Mouse (Mus musculus) hindbrain, embryonic 10.5 days (tissue): ENCODE data around the gene Flywch1. TPM values are rescaled to one million over a fixed set of nuclear protein-coding genes. Genes with fewer than 3 reads are reported as not detected.
A peak's percentile ranks its signal among the peaks of the same experiment; 100 is the strongest.

Experiments used
- DNase-seq: peaks from one replicate; pipeline ENCODE4 v3.0.0-alpha.2; 2017; ENCODE audit warnings: low spot score
- H3K27ac ChIP-seq: fragments of 300-500 bp; sonication (generic); 2 replicates; pipeline ENCODE4 v1.5.1; 2016; ENCODE audit warnings: mild to moderate bottlenecking, moderate library complexity
- H3K27me3 ChIP-seq: fragments of 300-500 bp; sonication (generic); 2 replicates; pipeline ENCODE4 v1.6.1; 2016; ENCODE audit warnings: mild to moderate bottlenecking; ENCODE audit not compliant: poor library complexity, insufficient read depth, severe bottlenecking
- H3K36me3 ChIP-seq: fragments of 300-500 bp; sonication (generic); 2 replicates; pipeline ENCODE4 v1.6.1; 2016; ENCODE audit warnings: mild to moderate bottlenecking, moderate library complexity
- H3K4me1 ChIP-seq: fragments of 300-500 bp; sonication (generic); replicated peaks from 2 replicates; pipeline ENCODE4 v1.6.1; 2016; ENCODE audit warnings: mild to moderate bottlenecking
- H3K4me3 ChIP-seq: fragments of 300-500 bp; sonication (generic); 2 replicates; pipeline ENCODE4 v1.5.1; 2016; ENCODE audit warnings: mild to moderate bottlenecking, moderate library complexity
- H3K9me3 ChIP-seq: fragments of 300-500 bp; sonication (generic); 2 replicates; pipeline ENCODE4 v1.6.1; 2016; ENCODE audit warnings: mild to moderate bottlenecking, moderate library complexity
- WGBS: fragments of 180-500 bp; shearing (Covaris S2); methylation state at CpG from one replicate; pipeline ENCODE4 v1.1.7; 2016; 5-methylcytosine and 5-hydroxymethylcytosine counted together
- polyA plus RNA-seq: library from polyadenylated mRNA; unstranded; fragments of >200 nt; fragmentation: Nextera tagmentation; extraction: Ambion mirVana; gene quantifications from 2 replicates; pipeline ENCODE4 v1.2.1, GENCODE M21; 2016

Gene Flywch1
- polyA plus RNA-seq = 181 and 211 TPM in 2 replicates

DNA sequence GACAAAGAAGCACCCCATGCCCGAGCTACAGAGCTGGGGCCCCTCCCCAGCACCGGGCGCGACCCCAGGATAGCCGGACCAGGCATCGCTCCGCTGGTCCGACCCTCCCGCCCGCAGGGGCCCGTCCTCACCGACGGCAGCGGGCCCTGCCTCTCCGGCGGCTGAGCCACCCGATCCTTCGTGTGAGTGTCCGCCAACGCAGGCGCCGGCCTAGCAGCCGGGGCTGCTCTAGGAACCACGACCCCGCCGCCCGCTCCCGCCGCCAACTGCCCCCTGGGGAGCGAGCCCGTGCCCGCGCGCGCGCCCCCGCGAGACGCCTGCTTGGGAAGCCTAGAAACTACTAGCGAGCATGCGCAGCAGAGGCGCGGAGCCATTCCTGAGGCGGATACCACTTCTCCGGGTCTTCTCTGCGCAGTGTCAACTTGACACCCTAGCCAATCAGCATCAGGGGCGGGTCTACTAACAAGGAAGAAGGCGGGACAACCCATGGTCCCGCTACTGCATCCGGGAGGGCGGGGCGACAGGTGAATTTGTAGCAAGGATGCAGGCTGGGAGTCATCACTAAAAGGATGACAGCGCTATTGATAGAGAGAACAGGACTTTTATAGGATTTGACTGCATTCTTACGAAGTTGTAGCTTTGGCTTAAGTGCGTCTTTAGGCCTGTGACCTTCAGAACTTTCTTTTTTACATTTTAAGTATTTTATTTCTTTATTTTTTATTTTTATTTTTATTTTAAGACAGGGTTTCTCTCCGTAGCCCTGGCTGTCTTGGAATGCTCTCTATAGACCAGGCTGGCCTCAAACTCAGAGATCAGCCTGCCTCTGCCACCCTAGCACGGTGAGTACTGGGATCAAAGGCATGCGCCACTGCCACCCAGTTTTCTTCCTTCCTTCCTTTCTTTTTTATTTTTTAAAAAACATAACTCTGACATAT, at the start of gene Flywch1:
Flywch1 (minus strand) TSS at position 319 of the 935 bp plus-strand sequence.
- no peaks in the 10 kb centered on the region for H3K27me3 ChIP-seq
- WGBS = 4% methylated on average over 58 of the region's 58 CpGs

GRCm38 (mm10) chr17:23820731-23821130, 49.3 kb upstream of the Flywch1 start:
- WGBS = 97% methylated on average over 5 of the region's 5 CpGs
- DNase-seq = no peak
- Histone ChIP-seq H3K27ac (no peak overlapping the region), H3K36me3 (peaks cover 100% of the 10 kb centered on the region), H3K4me3 (no peak overlapping the region), H3K9me3 (peaks cover 40% of the 10 kb centered on the region), H3K27me3 (no peaks in the 10 kb centered on the region), H3K4me1 (no peaks in the 10 kb centered on the region)

More for the DNA sequence above, at the start of gene Flywch1:
- DNase-seq = peak; percentile 99
- H3K4me3 ChIP-seq = peak within 1 kb of the TSS; percentile 87
- H3K4me1 ChIP-seq = peaks cover 22% of the 10 kb centered on the region
- no peaks in the 10 kb centered on the region for H3K9me3 ChIP-seq
- peak within 1 kb of the TSS; percentile 97 for H3K27ac ChIP-seq
- H3K36me3 ChIP-seq = peaks cover 32% of the 10 kb centered on the region

DNA sequence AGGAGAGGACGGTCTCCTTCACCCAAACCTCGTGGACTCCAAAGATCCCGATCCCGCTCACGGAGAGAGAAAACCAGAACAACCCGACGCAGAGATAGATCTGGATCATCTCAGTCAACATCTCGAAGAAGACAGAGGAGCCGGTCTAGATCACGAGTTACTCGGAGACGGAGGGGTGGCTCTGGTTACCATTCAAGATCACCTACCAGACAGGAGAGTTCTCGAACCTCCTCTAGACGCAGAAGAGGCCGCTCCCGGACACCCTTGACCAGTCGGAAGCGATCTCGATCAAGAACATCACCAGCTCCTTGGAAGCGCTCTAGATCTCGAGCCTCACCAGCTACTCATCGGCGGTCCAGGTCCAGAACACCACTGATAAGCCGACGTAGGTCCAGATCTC, 47.8 kb upstream of the Flywch1 start:
- Histone ChIP-seq H3K36me3 (peaks cover 100% of the 10 kb centered on the region), H3K4me3 (no peak overlapping the region), H3K27ac (no peak overlapping the region), H3K9me3 (peaks cover 48% of the 10 kb centered on the region), H3K27me3 (no peaks in the 10 kb centered on the region), H3K4me1 (no peaks in the 10 kb centered on the region)
- DNase-seq = no peak
- WGBS = 97% methylated on average over 25 of the region's 25 CpGs

GRCm38 (mm10) chr17:23818579-23818978, 47.2 kb upstream of the Flywch1 start:
- DNase-seq = no peak
- Histone ChIP-seq H3K27ac (no peak overlapping the region), H3K36me3 (peaks cover 100% of the 10 kb centered on the region), H3K9me3 (peaks cover 48% of the 10 kb centered on the region), H3K4me3 (no peak overlapping the region), H3K27me3 (no peaks in the 10 kb centered on the region), H3K4me1 (no peaks in the 10 kb centered on the region)
- WGBS = 96% methylated on average over 8 of the region's 8 CpGs

GRCm38 (mm10) chr17:23815641-23816040, 44.2 kb upstream of the Flywch1 start:
- 98% methylated on average over 16 of the region's 16 CpGs for WGBS
- DNase-seq = no peak
- Histone ChIP-seq H3K4me1 (no peaks in the 10 kb centered on the region), H3K27me3 (no peaks in the 10 kb centered on the region), H3K9me3 (peaks cover 46% of the 10 kb centered on the region), H3K4me3 (no peak overlapping the region; the same call in 1 of the 2 replicates), H3K36me3 (peaks cover 100% of the 10 kb centered on the region), H3K27ac (no peak overlapping the region)

- Histone ChIP-seq H3K36me3 (peaks cover 64% of the 10 kb centered on the region), H3K27ac (no peak overlapping the region), H3K27me3 (no peaks in the 10 kb centered on the region), H3K9me3 (no peaks in the 10 kb centered on the region), H3K4me1 (peaks cover 27% of the 10 kb centered on the region), H3K4me3 (no peak overlapping the region)
- WGBS = 90% methylated on average over 3 of the region's 3 CpGs
- no peak for DNase-seq
Observed at GRCm38 (mm10) chr17:23807918-23808317, 36.5 kb upstream of the Flywch1 start.

DNA sequence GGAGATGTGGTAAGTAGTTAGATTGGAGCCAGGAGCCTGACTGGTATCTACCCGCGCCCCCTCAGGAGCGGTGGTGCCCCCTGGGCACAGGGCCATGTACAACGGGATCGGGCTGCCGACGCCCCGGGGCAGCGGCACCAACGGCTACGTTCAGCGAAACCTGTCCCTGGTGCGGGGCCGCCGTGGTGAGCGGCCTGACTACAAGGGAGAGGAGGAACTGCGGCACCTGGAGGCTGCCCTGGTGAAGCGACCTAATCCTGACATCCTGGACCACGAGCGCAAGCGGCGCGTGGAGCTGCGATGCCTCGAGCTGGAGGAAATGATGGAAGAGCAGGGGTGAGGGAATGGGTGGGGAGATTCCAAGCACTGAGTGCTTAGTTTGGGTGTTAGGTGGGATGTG, 35.5 kb upstream of the Flywch1 start:
- Histone ChIP-seq H3K4me3 (peak overlapping the region; percentile 99; the same call in 1 of the 2 replicates), H3K27ac (no peak overlapping the region), H3K36me3 (peaks cover 54% of the 10 kb centered on the region), H3K27me3 (no peaks in the 10 kb centered on the region), H3K4me1 (peaks cover 33% of the 10 kb centered on the region), H3K9me3 (no peaks in the 10 kb centered on the region)
- 84% methylated on average over 25 of the region's 25 CpGs for WGBS
- no peak for DNase-seq

DNA sequence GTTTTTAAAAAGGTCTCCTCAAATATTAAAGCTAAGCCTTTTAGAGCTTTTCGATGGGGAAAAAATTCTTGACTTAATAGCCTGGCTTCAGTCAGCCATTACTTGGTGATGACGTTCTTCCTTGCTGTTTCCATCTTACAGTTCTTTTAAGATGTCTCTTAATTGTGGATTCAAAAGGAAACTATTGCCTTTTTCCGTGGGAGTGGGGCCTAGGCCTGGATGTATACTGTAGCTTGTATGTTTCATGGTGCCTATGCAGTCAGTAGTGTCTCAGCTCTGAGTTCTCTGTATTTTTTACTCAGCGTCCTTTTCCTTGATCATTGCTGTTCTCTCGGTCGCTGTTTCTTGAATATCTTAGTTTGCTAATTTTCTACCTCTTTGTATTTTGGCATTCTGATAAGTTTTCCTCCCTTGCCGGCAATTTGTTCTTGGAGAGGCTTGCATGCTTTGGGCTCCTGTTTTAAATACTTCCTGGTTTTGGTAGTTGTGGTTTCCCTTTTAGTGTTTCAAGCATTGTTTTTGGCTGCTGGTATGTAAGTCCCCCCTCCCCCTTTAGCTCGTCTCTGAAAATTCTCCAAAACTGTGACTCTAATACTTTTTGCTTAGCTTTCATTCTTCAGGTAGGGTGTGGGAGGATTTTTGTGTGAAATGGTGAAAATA, 33.2 kb upstream of the Flywch1 start:
- WGBS = 13% methylated on average over 8 of the region's 8 CpGs
- peak overlapping the region; percentile 98 for H3K27ac ChIP-seq

GRCm38 (mm10) chr17:23803366-23804041, 32.1 kb upstream of the Flywch1 start:
- WGBS = under 1% methylated on average over 83 of the region's 83 CpGs
- H3K27ac ChIP-seq = peak overlapping the region; percentile 98
- H3K4me3 ChIP-seq = peak overlapping the region; percentile 99
- H3K27me3 ChIP-seq = no peaks in the 10 kb centered on the region
- peaks cover 37% of the 10 kb centered on the region for H3K4me1 ChIP-seq
- H3K36me3 ChIP-seq = peaks cover 20% of the 10 kb centered on the region
- DNase-seq = peak; percentile 87
- H3K9me3 ChIP-seq = no peaks in the 10 kb centered on the region

More for the DNA sequence above, 33.2 kb upstream of the Flywch1 start:
- no peak for DNase-seq
- Histone ChIP-seq H3K27me3 (no peaks in the 10 kb centered on the region), H3K9me3 (no peaks in the 10 kb centered on the region), H3K4me1 (peaks cover 37% of the 10 kb centered on the region), H3K36me3 (peaks cover 31% of the 10 kb centered on the region), H3K4me3 (peak overlapping the region; percentile 99)

GRCm38 (mm10) chr17:23802746-23803365, 31.5 kb upstream of the Flywch1 start:
- H3K27me3 ChIP-seq = no peaks in the 10 kb centered on the region
- peaks cover 37% of the 10 kb centered on the region for H3K4me1 ChIP-seq
- peak; percentile 97 for DNase-seq
- no peaks in the 10 kb centered on the region for H3K9me3 ChIP-seq
- peak overlapping the region; percentile 99 for H3K4me3 ChIP-seq
- peak overlapping the region; percentile 98 for H3K27ac ChIP-seq
- WGBS = under 1% methylated on average over 60 of the region's 60 CpGs
- peaks cover 15% of the 10 kb centered on the region for H3K36me3 ChIP-seq

GRCm38 (mm10) chr17:23801627-23802026, 30.2 kb upstream of the Flywch1 start:
- Histone ChIP-seq H3K27ac (peak overlapping the region; percentile 45; the same call in 1 of the 2 replicates), H3K4me1 (peaks cover 31% of the 10 kb centered on the region), H3K9me3 (no peaks in the 10 kb centered on the region), H3K4me3 (no peak overlapping the region), H3K27me3 (no peaks in the 10 kb centered on the region), H3K36me3 (peaks cover 5% of the 10 kb centered on the region)
- DNase-seq = no peak
- 93% methylated on average over 10 of the region's 10 CpGs for WGBS

- WGBS = 76% methylated on average over 7 of the region's 7 CpGs
Observed at GRCm38 (mm10) chr17:23797316-23797715, 25.9 kb upstream of the Flywch1 start.

More at GRCm38 (mm10) chr17:23797316-23797715, 25.9 kb upstream of the Flywch1 start:
- H3K27me3 ChIP-seq = no peaks in the 10 kb centered on the region
- H3K9me3 ChIP-seq = no peaks in the 10 kb centered on the region
- no peak for DNase-seq
- no peak overlapping the region for H3K27ac ChIP-seq
- H3K4me3 ChIP-seq = no peak overlapping the region
- peaks cover 3% of the 10 kb centered on the region; the same call in 1 of the 2 replicates for H3K36me3 ChIP-seq
- peaks cover 6% of the 10 kb centered on the region for H3K4me1 ChIP-seq
